Mouse (Mus musculus) embryo, embryonic 9.5 days (tissue): ENCODE measurements around the gene Psmd9.

Source experiments
- DNase-seq: peaks from one replicate; pipeline ENCODE4 v3.0.0-alpha.2; 2017; ENCODE audit errors: extremely low spot score

Gene Psmd9

DNA sequence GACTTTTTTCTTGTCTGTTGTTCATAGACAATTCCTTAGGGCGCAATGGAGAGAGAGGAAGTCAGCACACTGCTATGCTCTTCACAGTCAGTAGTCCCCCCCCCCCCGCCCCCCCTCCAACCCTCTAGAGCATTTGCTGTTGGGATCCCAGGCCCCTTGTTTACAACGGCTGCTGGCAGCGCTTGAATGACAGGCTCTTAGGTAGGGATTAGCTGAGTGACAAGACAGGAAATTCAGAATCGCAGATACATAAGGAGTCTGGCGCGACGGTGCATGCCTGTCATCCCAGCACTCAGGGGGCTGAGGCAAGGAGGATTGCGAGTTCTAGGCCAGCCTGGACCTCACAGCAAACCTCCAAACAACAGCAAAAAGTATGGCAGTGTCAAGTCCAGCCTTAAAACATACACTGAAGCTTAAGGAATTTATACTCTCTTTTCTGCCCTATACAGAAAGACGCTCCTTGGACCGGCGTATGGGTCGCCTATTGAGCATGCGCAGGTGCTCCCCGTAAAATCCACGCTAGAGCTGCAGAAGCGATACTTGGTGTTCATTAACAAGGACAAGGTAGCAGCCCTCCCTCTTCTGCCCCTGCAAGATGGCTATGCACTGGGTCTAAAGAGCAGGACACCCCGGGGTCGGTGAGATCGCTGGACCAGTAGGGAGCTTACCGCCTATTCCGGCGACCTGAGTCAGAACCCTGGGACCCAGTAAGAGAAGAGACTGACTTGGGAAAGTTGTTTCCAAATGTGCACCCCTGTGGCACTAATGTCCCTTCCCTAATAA lies 128.0 kb downstream of the Psmd9 start:
- no peak for DNase-seq

DNA sequence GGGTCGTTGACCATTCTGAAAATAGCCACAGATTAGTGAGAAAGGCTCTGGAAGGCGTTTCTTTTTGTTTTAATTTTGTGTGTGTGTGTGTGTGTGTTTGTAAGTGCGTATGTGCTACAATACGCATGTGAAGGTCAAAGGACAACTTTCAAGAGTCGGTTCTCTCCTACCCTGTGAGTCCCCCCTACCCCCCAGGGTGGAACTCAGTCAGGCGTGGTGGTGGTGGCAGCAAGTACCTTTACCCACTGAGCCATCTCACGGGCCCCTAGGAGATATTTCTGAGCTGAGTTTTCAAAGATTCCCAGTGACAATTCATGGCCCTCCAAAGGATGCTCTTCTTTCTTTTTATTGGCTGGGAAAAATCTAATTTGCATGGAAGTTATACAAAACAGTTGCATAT lies 128.6 kb downstream of the Psmd9 start:
- DNase-seq = no peak

DNA sequence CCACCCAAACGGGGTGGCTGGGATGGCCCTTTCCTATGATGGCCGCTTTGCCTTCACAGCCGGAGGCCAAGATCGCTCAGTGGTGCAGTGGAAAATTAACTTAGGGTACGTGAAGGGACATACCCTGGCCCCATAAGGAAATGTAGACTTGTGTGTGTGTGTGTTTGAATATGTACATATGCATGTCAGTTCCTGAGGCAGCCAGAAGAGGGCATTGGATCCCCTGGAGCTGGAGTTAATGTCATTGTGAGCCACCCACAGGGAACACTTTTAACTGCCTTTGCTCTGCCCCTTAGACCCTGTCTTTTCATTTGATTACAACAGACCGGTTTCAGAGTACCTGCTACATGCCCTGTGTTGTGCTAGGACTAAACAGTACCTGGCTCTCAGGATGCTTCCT lies 129.3 kb downstream of the Psmd9 start:
- no peak for DNase-seq
